Mouse (Mus musculus) CD4-positive, CD25-positive, alpha-beta regulatory T cell (primary cell): ENCODE measurements around the gene Gm49425. TPM values are rescaled to one million over a fixed set of nuclear protein-coding genes. Genes with fewer than 3 reads are reported as not detected.

Experiments used
- polyA plus RNA-seq: library from polyadenylated mRNA; unstranded; fragments of 100-300 nt; shearing (Covaris generic); gene quantifications from one replicate; pipeline ENCODE4 v1.2.1, GENCODE M21; 2017

The Gm49425 gene
- polyA plus RNA-seq, result not detected

GRCm38 (mm10) chr15:101517161-101517560 is at the start of gene Gm49425:
Gene Gm49425, minus strand, starts transcription at chr15:101517261.

DNA sequence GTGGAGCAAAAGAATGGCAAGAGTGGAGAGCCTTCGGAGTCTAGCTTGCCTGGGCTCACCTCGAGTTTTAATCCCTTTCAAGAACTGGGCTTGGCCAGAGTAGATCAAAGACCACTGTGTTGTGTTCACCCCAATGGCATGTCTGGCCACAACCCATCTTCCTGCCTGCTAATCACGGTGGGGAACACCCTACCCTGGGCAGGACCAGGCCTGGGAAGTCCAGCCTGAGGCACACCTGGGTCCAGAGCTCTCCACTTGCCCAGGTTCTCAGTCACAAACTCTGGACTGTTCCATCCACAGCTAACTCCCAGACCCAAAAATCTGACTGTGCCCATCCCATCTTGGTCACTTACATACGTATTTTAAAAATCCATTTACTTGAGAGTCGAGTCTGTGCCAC is 45.8 kb upstream of the Gm49425 start, which contains the start of gene Krt90:
Krt90 (minus strand) TSS at position 101 of the 400 bp plus-strand sequence.

GRCm38 (mm10) chr15:101550567-101550966 is 33.5 kb upstream of the Gm49425 start, which contains the start of gene Krt82:
Gene Krt82, minus strand, starts transcription at chr15:101550667.

GRCm38 (mm10) chr15:101532720-101533119 is 15.7 kb upstream of the Gm49425 start, which contains the start of gene Krt84:
Gene Krt84, minus strand, starts transcription at chr15:101532820.

DNA sequence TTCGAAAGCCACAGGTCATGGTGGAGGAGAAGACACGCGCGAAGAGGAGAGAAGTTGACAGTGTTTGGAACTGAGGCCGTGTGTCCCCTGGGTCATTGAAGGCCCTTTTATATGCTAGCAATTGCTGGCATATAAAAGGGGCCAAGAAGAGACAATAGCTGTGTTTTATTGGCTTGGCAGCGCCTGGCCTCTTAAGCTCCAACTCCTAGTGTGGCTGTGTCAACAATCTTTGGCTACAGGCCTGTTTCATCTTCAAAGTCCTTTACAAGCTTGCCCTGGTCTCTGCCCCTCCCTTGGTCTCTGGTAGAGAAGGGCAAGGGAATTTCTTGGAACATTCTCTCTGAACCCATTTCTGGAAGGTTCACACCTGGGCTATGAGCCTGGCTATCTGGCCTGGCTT is 25.6 kb downstream of the Gm49425 start, which contains the start of gene Krt83:
Krt83 (minus strand) TSS at position 82 of the 400 bp plus-strand sequence.

GRCm38 (mm10) chr15:101472952-101473528 is 44.0 kb downstream of the Gm49425 start, which contains the start of gene Krt86:
Gene Krt86, plus strand, starts transcription at chr15:101473478.

Other genes with a start within 250 kb of the Gm49425 start
- gene Atg101, start 233.0 kb downstream of the Gm49425 start, polyA plus RNA-seq, result 63.0 TPM
- gene 6030408B16Rik, start 224.0 kb downstream of the Gm49425 start, polyA plus RNA-seq, result not detected
- gene Krt80, start 147.1 kb downstream of the Gm49425 start, polyA plus RNA-seq, result 0.06 TPM
- gene Krt7, start 106.2 kb downstream of the Gm49425 start, polyA plus RNA-seq, result 0.07 TPM
- 0.16 TPM for gene Krt87, start 78.5 kb downstream of the Gm49425 start, polyA plus RNA-seq
- gene Krt88, start 69.5 kb downstream of the Gm49425 start, polyA plus RNA-seq, result not detected
- gene Krt81, start 53.5 kb downstream of the Gm49425 start, polyA plus RNA-seq, result not detected
- gene Krt86, start 43.8 kb downstream of the Gm49425 start, polyA plus RNA-seq, result not detected
- 2.7 TPM for gene Krt83, start 25.7 kb downstream of the Gm49425 start, polyA plus RNA-seq
- 0.14 TPM for gene Krt84, start 15.6 kb upstream of the Gm49425 start, polyA plus RNA-seq
- not detected for gene Krt82, start 33.4 kb upstream of the Gm49425 start, polyA plus RNA-seq
- not detected for gene Krt90, start 45.7 kb upstream of the Gm49425 start, polyA plus RNA-seq
- 0.18 TPM for gene Krt75, start 56.6 kb upstream of the Gm49425 start, polyA plus RNA-seq
- gene Gm5414, start 110.9 kb upstream of the Gm49425 start, polyA plus RNA-seq, result not detected
- gene Gm5478, start 130.1 kb upstream of the Gm49425 start, polyA plus RNA-seq, result not detected
- not detected for gene Krt6b, start 163.0 kb upstream of the Gm49425 start, polyA plus RNA-seq
- not detected for gene Krt6a, start 177.0 kb upstream of the Gm49425 start, polyA plus RNA-seq
- not detected for gene Krt5, start 195.6 kb upstream of the Gm49425 start, polyA plus RNA-seq
- gene Krt71, start 225.8 kb upstream of the Gm49425 start, polyA plus RNA-seq, result not detected